Mouse (Mus musculus) hindbrain, embryonic 15.5 days (tissue): ENCODE results near the gene Padi2. TPM values are rescaled to one million over a fixed set of nuclear protein-coding genes. Genes with fewer than 3 reads are reported as not detected.

Experiments
- ATAC-seq: fragments of 200-750 bp; cut with Nextera tagmentation; 2 replicates; pipeline ENCODE4 v1.8.0; 2017; ENCODE audit warnings: low read depth, moderate number of reproducible peaks, moderate TSS enrichment; ENCODE audit not compliant: low FRiP score
- H3K27ac ChIP-seq: fragments of 300-500 bp; sonication (generic); replicated peaks from 2 replicates; pipeline ENCODE4 v1.5.1; 2015; ENCODE audit warnings: mild to moderate bottlenecking, inconsistent platforms
- H3K27me3 ChIP-seq: fragments of 300-500 bp; sonication (generic); 2 replicates; pipeline ENCODE4 v1.6.1; 2015; ENCODE audit warnings: control low read depth, inconsistent platforms
- H3K36me3 ChIP-seq: fragments of 300-500 bp; sonication (generic); 2 replicates; pipeline ENCODE4 v1.6.1; 2015; ENCODE audit warnings: control low read depth, inconsistent platforms
- H3K4me1 ChIP-seq: fragments of 300-500 bp; sonication (generic); replicated peaks from 2 replicates; pipeline ENCODE4 v1.6.1; 2015; ENCODE audit warnings: control low read depth, inconsistent platforms
- H3K4me2 ChIP-seq: fragments of 300-500 bp; sonication (generic); 2 replicates; pipeline ENCODE4 v1.6.1; 2015; ENCODE audit warnings: moderate library complexity, mild to moderate bottlenecking, inconsistent platforms
- H3K4me3 ChIP-seq: fragments of 300-500 bp; sonication (generic); 2 replicates; pipeline ENCODE4 v1.5.1; 2015; ENCODE audit warnings: mild to moderate bottlenecking, inconsistent platforms
- H3K9ac ChIP-seq: fragments of 300-500 bp; sonication (generic); 2 replicates; pipeline ENCODE4 v1.6.1; 2015; ENCODE audit warnings: inconsistent platforms
- H3K9me3 ChIP-seq: fragments of 300-500 bp; sonication (generic); 2 replicates; pipeline ENCODE4 v1.6.1; 2016; ENCODE audit warnings: control low read depth, inconsistent platforms
- WGBS: fragments of 180-500 bp; shearing (Covaris S2); methylation state at CpG from one replicate; pipeline ENCODE4 v1.1.7; 2015; 5-methylcytosine and 5-hydroxymethylcytosine counted together
- polyA plus RNA-seq: library from polyadenylated mRNA; unstranded; fragments of >200 nt; fragmentation: Nextera tagmentation; extraction: Ambion mirVana; gene quantifications from 2 replicates; pipeline ENCODE4 v1.2.1, GENCODE M21; 2015

Gene Padi2
- polyA plus RNA-seq, 1 experiment from 2014 or later: 1.2 TPM

DNA sequence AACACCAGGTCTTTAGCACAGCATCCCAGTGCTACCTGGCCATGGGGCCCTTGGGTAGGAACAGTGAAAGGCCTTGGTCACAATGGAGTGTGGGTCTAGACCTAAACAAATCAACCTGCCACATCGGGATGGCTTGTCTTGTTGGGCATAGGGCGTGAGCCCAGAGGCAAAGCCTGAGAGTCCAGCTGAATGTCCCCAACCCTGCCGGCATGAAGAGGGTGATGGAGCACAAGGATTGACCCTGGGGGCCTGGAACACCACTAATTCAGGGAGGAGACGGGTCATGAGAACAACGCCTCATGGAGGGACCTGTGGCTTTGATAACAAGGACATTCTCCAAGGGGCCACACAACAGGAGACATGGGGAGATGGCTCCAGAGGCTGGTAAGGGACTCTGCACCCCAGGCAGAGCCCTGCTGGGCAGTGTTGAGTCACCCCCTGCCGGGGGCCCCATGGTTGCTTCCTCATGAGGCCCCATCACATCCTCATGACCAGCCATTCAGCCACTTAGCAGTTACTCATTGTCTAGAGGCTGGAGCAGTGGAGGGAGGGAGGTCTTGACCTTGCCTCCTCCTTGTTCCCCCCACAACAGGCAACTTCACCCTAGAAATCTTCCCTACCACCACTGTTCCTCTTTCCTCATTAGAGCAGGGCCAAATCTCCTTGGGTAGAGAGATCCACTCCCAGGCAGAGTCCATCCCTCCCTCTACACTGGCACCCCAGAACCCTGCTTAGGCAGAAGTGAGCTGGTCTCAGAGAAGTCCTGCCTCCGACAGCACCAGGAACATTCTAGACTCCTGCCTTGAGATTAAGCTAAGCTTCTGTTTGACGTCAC, 34.1 kb upstream of the Padi2 start:
- H3K4me1 ChIP-seq: peaks cover 3% of the 10 kb centered on the region; the same call in 1 of the 2 replicates
- H3K9ac ChIP-seq: no peak overlapping the region
- no peaks in the 10 kb centered on the region for H3K9me3 ChIP-seq
- H3K4me3 ChIP-seq: no peak overlapping the region
- no peak overlapping the region for H3K4me2 ChIP-seq
- ATAC-seq: no peak
- H3K27me3 ChIP-seq: no peaks in the 10 kb centered on the region
- H3K36me3 ChIP-seq: no peaks in the 10 kb centered on the region
- H3K27ac ChIP-seq: no peak overlapping the region
- 96% methylated on average over 8 of the region's 8 CpGs for WGBS

DNA sequence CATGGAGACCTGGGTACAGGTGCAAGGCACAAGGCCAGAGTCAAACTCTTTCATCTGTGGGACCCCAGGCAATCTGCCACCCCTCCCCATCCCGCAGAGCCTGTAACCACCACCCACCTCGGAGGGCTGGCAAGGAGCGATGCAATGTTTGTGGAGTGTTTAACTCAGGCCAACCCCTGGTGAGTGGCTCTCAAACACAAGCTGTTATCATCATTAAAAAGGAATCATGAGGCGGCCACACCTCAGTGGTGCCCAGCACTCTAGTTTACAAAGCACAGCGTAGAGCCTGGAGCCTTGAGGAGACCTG, 33.5 kb upstream of the Padi2 start:
- Histone ChIP-seq H3K9ac (no peak overlapping the region), H3K9me3 (no peaks in the 10 kb centered on the region), H3K36me3 (no peaks in the 10 kb centered on the region), H3K4me1 (peaks cover 3% of the 10 kb centered on the region; the same call in 1 of the 2 replicates), H3K4me2 (no peak overlapping the region), H3K27me3 (no peaks in the 10 kb centered on the region), H3K27ac (no peak overlapping the region), H3K4me3 (no peak overlapping the region)
- no peak for ATAC-seq
- WGBS: 78% methylated on average over 5 of the region's 5 CpGs

DNA sequence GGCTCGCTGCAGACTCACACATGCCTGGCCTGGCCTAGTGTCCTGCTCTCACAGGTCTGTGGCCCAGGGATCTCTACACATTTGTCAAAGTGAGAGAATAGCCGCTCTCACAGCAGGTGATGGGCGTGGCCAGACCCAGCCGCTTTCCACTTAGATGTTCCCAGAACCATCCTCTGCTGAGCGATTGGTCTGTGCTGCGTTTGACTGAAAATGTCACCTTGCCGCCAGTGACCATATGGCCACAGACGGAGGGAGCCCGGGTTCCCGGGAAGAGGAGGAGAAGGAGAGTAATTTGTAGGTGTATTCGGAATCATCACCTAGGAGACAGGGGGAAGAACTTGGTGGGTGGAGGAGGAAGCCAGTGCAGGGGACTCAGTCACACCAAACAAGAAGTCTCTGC, 33.1 kb upstream of the Padi2 start:
- H3K36me3 ChIP-seq: no peaks in the 10 kb centered on the region
- no peak overlapping the region for H3K27ac ChIP-seq
- H3K4me3 ChIP-seq: no peak overlapping the region
- H3K4me1 ChIP-seq: peaks cover 3% of the 10 kb centered on the region; the same call in 1 of the 2 replicates
- H3K9me3 ChIP-seq: no peaks in the 10 kb centered on the region
- H3K4me2 ChIP-seq: no peak overlapping the region
- 71% methylated on average over 11 of the region's 11 CpGs for WGBS
- H3K9ac ChIP-seq: no peak overlapping the region
- ATAC-seq: no peak
- no peaks in the 10 kb centered on the region for H3K27me3 ChIP-seq

DNA sequence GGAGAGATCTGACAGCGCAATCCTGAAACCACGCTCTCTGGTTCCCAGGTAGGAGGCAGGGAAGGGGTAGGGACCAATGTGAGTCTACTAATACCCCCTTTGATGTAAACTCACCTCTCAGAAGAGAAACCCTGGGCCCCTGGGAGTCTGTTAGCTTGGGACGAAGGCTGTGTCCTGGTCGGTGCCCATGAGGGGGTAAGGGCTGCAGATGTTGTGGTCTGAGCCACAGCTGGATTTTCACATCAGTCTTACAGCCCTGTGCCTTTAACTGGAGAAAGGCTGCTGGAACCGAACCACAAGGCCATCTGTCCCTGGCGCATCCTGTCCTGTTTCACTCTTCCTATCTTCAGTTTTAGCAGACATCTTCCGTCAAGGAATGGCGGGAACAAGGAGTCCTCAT, 30.0 kb upstream of the Padi2 start:
- no peaks in the 10 kb centered on the region for H3K27me3 ChIP-seq
- H3K36me3 ChIP-seq: no peaks in the 10 kb centered on the region
- no peak overlapping the region for H3K4me2 ChIP-seq

DNA sequence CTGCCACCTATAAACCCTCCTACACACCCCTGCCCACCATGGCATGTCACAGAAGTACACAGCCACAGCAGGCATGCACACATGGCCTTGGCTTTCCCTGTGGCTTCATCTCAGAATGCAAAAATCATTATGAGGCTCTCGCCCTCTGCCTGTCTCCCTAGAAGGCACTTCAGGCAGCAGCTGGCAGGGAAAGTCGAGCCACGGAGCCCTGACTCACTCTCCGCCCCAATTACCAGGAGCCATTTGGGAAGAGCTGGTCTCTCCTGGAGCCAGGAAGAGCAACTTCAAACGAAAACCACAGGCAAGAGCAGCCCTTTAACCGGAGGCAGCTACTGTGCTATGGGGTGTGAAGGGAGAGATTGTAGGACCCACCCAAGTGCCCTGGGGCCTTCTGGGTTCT, 29.5 kb upstream of the Padi2 start:
- H3K9me3 ChIP-seq: no peaks in the 10 kb centered on the region
- H3K27me3 ChIP-seq: no peaks in the 10 kb centered on the region
- no peak overlapping the region for H3K4me3 ChIP-seq
- no peak overlapping the region for H3K4me2 ChIP-seq
- H3K4me1 ChIP-seq: no peaks in the 10 kb centered on the region
- no peak overlapping the region for H3K9ac ChIP-seq
- no peak overlapping the region for H3K27ac ChIP-seq
- 66% methylated on average over 6 of the region's 6 CpGs for WGBS
- H3K36me3 ChIP-seq: no peaks in the 10 kb centered on the region
- no peak for ATAC-seq

More for the DNA sequence above, 30.0 kb upstream of the Padi2 start:
- no peaks in the 10 kb centered on the region for H3K4me1 ChIP-seq
- 90% methylated on average over 8 of the region's 8 CpGs for WGBS
- no peak overlapping the region for H3K9ac ChIP-seq
- no peak for ATAC-seq
- H3K4me3 ChIP-seq: no peak overlapping the region
- no peak overlapping the region for H3K27ac ChIP-seq
- H3K9me3 ChIP-seq: no peaks in the 10 kb centered on the region

DNA sequence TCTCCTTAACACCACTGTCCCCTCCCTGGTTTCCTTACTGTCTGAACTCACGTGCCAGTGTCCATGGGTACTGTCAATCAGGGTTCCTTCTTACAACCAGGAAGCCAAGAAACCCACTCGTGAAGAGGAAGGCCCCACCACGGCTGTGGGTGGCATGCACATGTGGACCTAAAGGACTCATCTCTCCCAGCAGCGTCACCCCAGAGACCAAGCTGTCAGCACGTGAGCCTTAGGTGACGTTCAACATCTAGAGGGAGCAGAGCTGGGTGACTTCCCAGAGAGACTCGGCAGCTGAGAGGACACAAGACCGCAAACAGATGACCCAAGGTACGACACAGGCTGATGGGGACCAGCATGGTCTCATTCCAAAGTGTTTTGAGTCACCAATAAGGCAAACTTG, 28.7 kb upstream of the Padi2 start:
- Histone ChIP-seq H3K4me2 (no peak overlapping the region), H3K4me1 (no peaks in the 10 kb centered on the region), H3K9me3 (no peaks in the 10 kb centered on the region), H3K9ac (no peak overlapping the region), H3K4me3 (no peak overlapping the region), H3K36me3 (no peaks in the 10 kb centered on the region), H3K27ac (no peak overlapping the region), H3K27me3 (no peaks in the 10 kb centered on the region)
- no peak for ATAC-seq
- 61% methylated on average over 9 of the region's 9 CpGs for WGBS

DNA sequence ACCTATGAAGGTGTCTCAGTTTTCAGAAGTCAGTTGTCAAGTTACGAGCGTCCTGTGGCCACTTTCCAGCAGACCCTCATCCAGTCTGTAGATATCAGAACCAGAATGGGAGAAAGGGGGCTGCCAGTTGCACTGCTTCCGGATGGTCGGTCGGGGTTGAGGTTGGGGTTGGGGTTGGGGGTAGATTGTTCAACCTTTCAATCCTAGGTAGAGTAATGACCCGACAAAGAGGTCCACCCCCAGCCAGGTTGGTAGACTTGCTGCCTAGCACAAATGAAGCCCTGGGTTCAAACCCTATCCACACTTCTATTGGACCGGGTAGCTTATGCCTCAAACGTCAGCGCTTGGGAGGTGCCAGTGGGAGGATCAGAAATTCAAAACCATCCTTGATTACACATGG, 27.5 kb upstream of the Padi2 start:
- Histone ChIP-seq H3K36me3 (no peaks in the 10 kb centered on the region), H3K4me2 (no peak overlapping the region), H3K4me1 (no peaks in the 10 kb centered on the region), H3K27ac (no peak overlapping the region), H3K27me3 (no peaks in the 10 kb centered on the region), H3K4me3 (no peak overlapping the region), H3K9me3 (no peaks in the 10 kb centered on the region), H3K9ac (no peak overlapping the region)
- ATAC-seq: no peak
- 92% methylated on average over 9 of the region's 9 CpGs for WGBS

DNA sequence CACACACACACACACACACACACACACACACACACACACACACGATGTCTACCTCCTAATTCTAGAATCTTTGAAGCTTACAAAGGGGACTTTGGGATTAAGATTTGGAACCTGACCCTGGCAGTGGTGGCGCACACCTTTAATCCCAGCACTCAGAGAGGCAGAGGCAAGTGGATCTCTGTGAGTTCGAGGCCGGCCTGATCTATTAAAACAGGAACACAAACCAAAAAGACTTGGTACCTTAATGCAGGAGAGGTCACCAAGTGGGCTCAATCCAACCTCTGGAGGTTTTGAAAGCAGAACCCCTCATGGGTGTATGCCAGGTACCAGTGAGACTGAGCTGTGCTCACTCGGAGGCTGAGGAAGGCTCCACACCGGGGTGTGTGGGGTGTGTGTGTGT, 27.0 kb upstream of the Padi2 start:
- H3K4me3 ChIP-seq: no peak overlapping the region
- no peak overlapping the region for H3K9ac ChIP-seq
- WGBS: 94% methylated on average over 6 of the region's 6 CpGs
- no peaks in the 10 kb centered on the region for H3K36me3 ChIP-seq
- no peak for ATAC-seq
- no peak overlapping the region for H3K4me2 ChIP-seq
- H3K27ac ChIP-seq: no peak overlapping the region
- no peaks in the 10 kb centered on the region for H3K4me1 ChIP-seq
- H3K27me3 ChIP-seq: no peaks in the 10 kb centered on the region
- no peaks in the 10 kb centered on the region for H3K9me3 ChIP-seq

DNA sequence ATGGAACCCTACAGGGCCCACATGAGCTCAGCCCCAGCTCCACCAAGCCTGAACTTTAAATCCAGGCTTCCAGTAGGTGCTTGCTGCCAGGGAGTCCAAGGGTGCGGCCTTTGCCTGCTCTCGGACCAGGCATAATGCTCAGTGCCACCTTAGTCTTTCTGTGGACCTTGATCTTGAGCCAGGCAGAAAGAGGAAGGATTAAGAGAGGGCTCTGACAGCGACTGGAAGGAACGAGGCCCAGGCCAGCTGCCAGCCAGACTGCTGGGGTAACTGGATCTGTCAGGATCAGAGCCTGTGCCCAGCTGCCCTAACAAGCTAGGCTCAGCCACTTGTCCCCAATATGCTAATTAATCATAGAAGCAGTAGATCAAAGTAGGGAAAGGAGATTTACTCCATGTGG, 26.4 kb upstream of the Padi2 start:
- Histone ChIP-seq H3K27me3 (no peaks in the 10 kb centered on the region), H3K27ac (no peak overlapping the region), H3K36me3 (no peaks in the 10 kb centered on the region), H3K4me2 (no peak overlapping the region), H3K9ac (no peak overlapping the region), H3K4me1 (no peaks in the 10 kb centered on the region), H3K4me3 (no peak overlapping the region), H3K9me3 (no peaks in the 10 kb centered on the region)
- no peak for ATAC-seq
- WGBS: 58% methylated on average over 4 of the region's 4 CpGs

DNA sequence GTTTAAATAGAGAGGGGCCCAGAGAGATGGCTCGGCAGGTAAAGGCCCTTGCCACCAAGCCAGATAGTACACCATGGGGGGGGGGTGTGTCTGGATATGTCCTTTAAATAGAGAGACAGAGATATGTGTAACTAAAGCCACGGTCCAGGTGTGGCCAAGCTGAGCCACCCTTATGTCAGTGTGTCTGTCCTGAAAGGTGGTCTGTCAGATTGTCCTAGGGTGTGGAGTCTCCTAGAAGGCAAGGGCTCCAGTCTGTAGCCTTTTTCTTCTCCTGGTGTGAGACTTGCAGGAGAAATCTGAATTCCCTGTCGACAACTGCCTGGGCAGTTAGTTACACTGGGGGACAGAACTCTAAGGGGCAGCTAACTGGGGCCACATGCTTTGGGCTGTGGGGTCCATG, 25.9 kb upstream of the Padi2 start:
- no peaks in the 10 kb centered on the region for H3K9me3 ChIP-seq
- H3K4me3 ChIP-seq: no peak overlapping the region
- no peaks in the 10 kb centered on the region for H3K36me3 ChIP-seq
- WGBS: 90% methylated on average over 3 of the region's 3 CpGs
- no peaks in the 10 kb centered on the region for H3K27me3 ChIP-seq
- no peak overlapping the region for H3K27ac ChIP-seq
- H3K4me2 ChIP-seq: no peak overlapping the region
- ATAC-seq: no peak
- H3K9ac ChIP-seq: no peak overlapping the region
- H3K4me1 ChIP-seq: no peaks in the 10 kb centered on the region

DNA sequence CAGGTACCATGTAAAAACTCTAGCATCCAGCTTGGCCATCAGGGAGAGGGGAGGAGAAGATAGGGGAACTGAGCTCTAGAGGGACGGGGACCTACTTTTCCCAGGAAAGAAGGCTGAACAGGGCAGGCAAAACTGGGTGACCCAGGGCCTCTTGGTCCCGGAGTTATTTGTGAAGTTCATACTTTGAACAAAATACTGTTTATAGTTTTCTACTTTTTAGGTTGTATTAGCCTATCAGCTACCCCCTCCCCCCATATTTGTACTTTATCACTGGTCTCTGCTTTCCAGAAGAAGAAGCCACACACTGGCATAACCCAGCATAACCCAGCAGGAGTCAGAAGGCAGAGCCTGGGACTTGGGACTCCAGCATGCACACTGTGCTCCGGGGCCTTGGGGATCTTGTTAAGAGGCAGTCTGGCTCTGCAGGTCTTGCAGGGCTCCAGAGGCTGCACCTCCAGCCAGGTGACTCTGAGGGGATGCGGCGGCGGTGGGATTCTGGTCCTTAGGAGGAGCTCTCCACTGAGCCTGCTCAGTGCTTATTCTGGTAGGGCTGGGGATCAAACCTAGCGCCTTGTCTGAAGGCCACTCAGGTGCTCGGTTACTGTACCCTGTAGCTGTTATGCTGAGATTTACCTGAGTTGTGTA, 25.0 kb upstream of the Padi2 start:
- Histone ChIP-seq H3K4me2 (no peak overlapping the region), H3K27ac (no peak overlapping the region), H3K9me3 (no peaks in the 10 kb centered on the region), H3K4me1 (no peaks in the 10 kb centered on the region), H3K27me3 (no peaks in the 10 kb centered on the region), H3K4me3 (no peak overlapping the region), H3K36me3 (no peaks in the 10 kb centered on the region), H3K9ac (no peak overlapping the region)
- 89% methylated on average over 8 of the region's 8 CpGs for WGBS
- no peak for ATAC-seq

DNA sequence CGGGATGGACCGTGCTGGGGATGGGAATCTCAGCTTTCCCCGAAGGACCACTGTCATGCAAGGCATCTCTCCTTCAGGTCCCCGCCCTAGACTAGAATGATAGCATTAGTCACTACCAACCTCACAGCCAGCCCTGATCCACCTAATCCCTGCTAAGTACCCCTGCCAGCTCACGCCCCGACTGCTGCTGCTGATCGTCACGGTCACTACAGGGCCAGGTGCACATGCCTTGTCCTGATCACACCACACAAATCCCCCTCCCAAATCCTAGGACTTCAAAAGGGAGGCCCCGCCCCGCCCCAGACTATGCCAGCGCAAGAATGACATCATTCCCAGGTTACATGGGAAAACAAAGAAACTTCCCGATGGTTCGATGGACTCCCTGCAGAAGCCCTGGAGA, 24.4 kb upstream of the Padi2 start:
- no peaks in the 10 kb centered on the region for H3K4me1 ChIP-seq
- H3K36me3 ChIP-seq: no peaks in the 10 kb centered on the region
- WGBS: 92% methylated on average over 13 of the region's 13 CpGs
- H3K9ac ChIP-seq: no peak overlapping the region
- H3K4me3 ChIP-seq: no peak overlapping the region
- H3K4me2 ChIP-seq: no peak overlapping the region
- no peak overlapping the region for H3K27ac ChIP-seq
- ATAC-seq: no peak
- H3K27me3 ChIP-seq: no peaks in the 10 kb centered on the region
- no peaks in the 10 kb centered on the region for H3K9me3 ChIP-seq

DNA sequence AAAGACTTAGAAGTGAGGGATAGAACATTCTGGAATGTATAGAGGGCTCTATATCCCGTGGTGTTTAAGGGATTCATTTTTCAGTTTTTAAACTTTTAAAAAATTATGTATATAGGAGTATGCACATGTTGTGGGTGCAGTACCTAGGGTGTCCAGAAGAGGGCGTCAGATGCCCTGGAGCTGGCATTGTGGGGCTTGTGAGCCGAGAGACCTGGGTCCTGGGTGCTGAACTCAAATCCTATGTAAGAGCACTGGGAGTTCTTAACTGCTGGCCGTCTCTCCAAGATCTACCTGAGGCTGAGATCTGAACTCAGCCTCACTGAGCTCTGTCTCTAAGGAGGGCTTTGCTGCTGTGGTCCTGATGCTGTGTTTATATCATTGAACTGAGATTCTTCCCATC, 23.8 kb upstream of the Padi2 start:
- Histone ChIP-seq H3K4me2 (no peak overlapping the region), H3K4me1 (no peaks in the 10 kb centered on the region), H3K9ac (no peak overlapping the region), H3K36me3 (no peaks in the 10 kb centered on the region), H3K27me3 (no peaks in the 10 kb centered on the region), H3K4me3 (no peak overlapping the region), H3K9me3 (no peaks in the 10 kb centered on the region), H3K27ac (no peak overlapping the region)
- ATAC-seq: no peak
- 70% methylated on average over 4 of the region's 4 CpGs for WGBS
